Mouse (Mus musculus) forebrain, embryonic 13.5 days (tissue): ENCODE measurements around the gene Gm49369. TPM values are rescaled to one million over a fixed set of nuclear protein-coding genes. Genes with fewer than 3 reads are reported as not detected.

Source experiments
- ATAC-seq: fragments of 200-750 bp; cut with Nextera tagmentation; 2 replicates; pipeline ENCODE4 v1.8.0; 2017
- H3K27ac ChIP-seq: fragments of 300-500 bp; sonication (generic); 2 replicates; pipeline ENCODE4 v1.5.1; 2015; ENCODE audit warnings: inconsistent platforms, mild to moderate bottlenecking, moderate library complexity
- H3K27me3 ChIP-seq: fragments of 300-500 bp; sonication (generic); 2 replicates; pipeline ENCODE4 v1.6.1; 2015; ENCODE audit warnings: mild to moderate bottlenecking, inconsistent platforms
- H3K36me3 ChIP-seq: fragments of 300-500 bp; sonication (generic); 2 replicates; pipeline ENCODE4 v1.6.1; 2015; ENCODE audit warnings: mild to moderate bottlenecking, inconsistent platforms; ENCODE audit not compliant: poor library complexity, severe bottlenecking
- H3K4me1 ChIP-seq: fragments of 300-500 bp; sonication (generic); 2 replicates; pipeline ENCODE4 v1.6.1; 2015; ENCODE audit warnings: inconsistent platforms
- H3K4me2 ChIP-seq: fragments of 300-500 bp; sonication (generic); 2 replicates; pipeline ENCODE4 v1.6.1; 2015; ENCODE audit warnings: inconsistent platforms, mild to moderate bottlenecking, moderate library complexity
- H3K4me3 ChIP-seq: fragments of 300-500 bp; sonication (generic); 2 replicates; pipeline ENCODE4 v1.5.1; 2015; ENCODE audit warnings: mild to moderate bottlenecking, inconsistent platforms
- H3K9ac ChIP-seq: fragments of 300-500 bp; sonication (generic); 2 replicates; pipeline ENCODE4 v1.6.1; 2015; ENCODE audit warnings: mild to moderate bottlenecking, inconsistent platforms
- H3K9me3 ChIP-seq: fragments of 300-500 bp; sonication (generic); replicated peaks from 2 replicates; pipeline ENCODE4 v1.6.1; 2016; ENCODE audit warnings: inconsistent platforms
- WGBS: fragments of 180-500 bp; shearing (Covaris S2); methylation state at CpG from one replicate; pipeline ENCODE4 v1.1.7; 2015; 5-methylcytosine and 5-hydroxymethylcytosine counted together
- polyA plus RNA-seq: library from polyadenylated mRNA; unstranded; fragments of >200 nt; fragmentation: Nextera tagmentation; extraction: Ambion mirVana; gene quantifications from 2 replicates; pipeline ENCODE4 v1.2.1, GENCODE M21; 2015

Gm49369 gene
- polyA plus RNA-seq, 1 experiment from 2014 or later: not detected

- no peak overlapping the region for H3K4me3 ChIP-seq
- ATAC-seq: no peak
- H3K27ac ChIP-seq: no peak overlapping the region
- no peaks in the 10 kb centered on the region for H3K36me3 ChIP-seq
- H3K4me2 ChIP-seq: no peak overlapping the region
- H3K9me3 ChIP-seq: no peaks in the 10 kb centered on the region
- no peak overlapping the region for H3K9ac ChIP-seq
- 0 out of 2 replicates have a peak, but pooled peaks cover 5% of the 10 kb centered on the region for H3K27me3 ChIP-seq
- peaks cover 10% of the 10 kb centered on the region for H3K4me1 ChIP-seq
- 58% methylated on average over 4 of the region's 4 CpGs for WGBS
These were observed 9.1 kb upstream of the Gm49369 start for GRCm38 (mm10) chr7:142391609-142392008.

DNA sequence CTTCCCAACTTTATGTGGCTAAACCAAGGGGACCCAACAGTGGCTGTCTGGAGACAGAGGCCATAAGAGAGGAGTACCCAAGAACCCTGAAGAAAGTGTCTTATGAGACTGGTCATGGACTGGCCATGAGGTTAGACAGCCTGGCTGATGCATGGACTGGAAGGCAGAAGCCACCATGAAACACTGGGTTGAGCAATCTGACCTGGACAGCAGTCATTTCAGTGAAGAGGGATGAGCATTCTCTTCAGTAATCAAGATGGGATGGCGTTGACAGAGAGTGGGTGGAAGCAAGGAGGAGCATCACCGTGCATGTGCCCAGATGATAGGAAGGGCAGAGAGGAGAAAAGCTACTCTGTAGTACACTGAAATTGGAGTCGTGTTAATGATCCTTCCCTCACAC lies 8.6 kb upstream of the Gm49369 start:
- ATAC-seq: no peak
- H3K36me3 ChIP-seq: no peaks in the 10 kb centered on the region
- WGBS: 72% methylated on average over 3 of the region's 3 CpGs
- H3K9ac ChIP-seq: no peak overlapping the region
- H3K4me2 ChIP-seq: no peak overlapping the region
- H3K27ac ChIP-seq: no peak overlapping the region
- no peaks in the 10 kb centered on the region for H3K9me3 ChIP-seq
- H3K27me3 ChIP-seq: 0 out of 2 replicates have a peak, but pooled peaks cover 5% of the 10 kb centered on the region
- peaks cover 15% of the 10 kb centered on the region for H3K4me1 ChIP-seq
- H3K4me3 ChIP-seq: no peak overlapping the region

DNA sequence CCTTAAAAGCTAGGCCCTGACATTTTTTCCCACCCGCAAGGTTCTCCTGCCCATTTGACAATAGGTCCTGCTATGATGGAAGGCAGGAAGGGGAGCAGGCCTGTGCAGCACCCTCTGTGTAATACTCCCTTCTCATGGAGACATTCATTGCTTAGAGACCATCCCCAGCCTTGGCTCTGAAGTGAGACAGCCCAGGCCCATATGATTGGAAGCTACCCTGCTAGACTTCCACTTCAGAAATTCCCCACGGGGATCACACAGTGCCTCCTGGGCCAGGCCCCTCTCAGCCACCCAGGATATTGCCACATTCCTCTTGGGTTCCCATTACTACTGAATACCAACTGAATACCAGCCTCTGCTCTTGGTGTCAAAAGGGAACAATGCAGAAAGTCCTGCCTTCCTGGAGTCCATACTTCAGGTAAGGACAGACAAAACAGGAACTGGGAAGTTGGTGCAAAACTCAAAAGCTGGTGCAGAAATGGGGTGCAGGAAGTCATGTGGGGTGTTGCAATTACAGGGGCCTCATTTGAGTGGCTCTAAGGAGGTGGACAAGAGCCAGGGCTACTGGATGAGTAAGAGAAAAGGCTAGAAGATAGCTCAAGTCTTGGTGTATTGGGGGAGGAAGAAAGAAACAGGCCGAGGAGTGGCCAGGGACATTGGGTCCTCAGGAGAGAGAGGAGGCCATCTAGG lies 7.6 kb upstream of the Gm49369 start:
- Histone ChIP-seq H3K27me3 (0 out of 2 replicates have a peak, but pooled peaks cover 5% of the 10 kb centered on the region), H3K27ac (no peak overlapping the region), H3K4me1 (peaks cover 21% of the 10 kb centered on the region), H3K36me3 (peaks cover 5% of the 10 kb centered on the region; the same call in 1 of the 2 replicates), H3K9ac (no peak overlapping the region), H3K9me3 (no peaks in the 10 kb centered on the region), H3K4me2 (no peak overlapping the region), H3K4me3 (no peak overlapping the region)
- no peak for ATAC-seq
- 83% methylated on average over 3 of the region's 3 CpGs for WGBS

- Histone ChIP-seq H3K27ac (no peak overlapping the region), H3K4me2 (no peak overlapping the region)
These were observed 6.3 kb upstream of the Gm49369 start for GRCm38 (mm10) chr7:142388740-142389139.

GRCm38 (mm10) chr7:142388198-142388597 lies 5.7 kb upstream of the Gm49369 start:
- Histone ChIP-seq H3K4me1 (peaks cover 21% of the 10 kb centered on the region), H3K9ac (no peak overlapping the region), H3K27ac (peak overlapping the region; percentile 37; the same call in 1 of the 2 replicates), H3K4me3 (peak overlapping the region; percentile 87), H3K9me3 (no peaks in the 10 kb centered on the region), H3K4me2 (peak overlapping the region; percentile 90), H3K27me3 (0 out of 2 replicates have a peak, but pooled peaks cover 5% of the 10 kb centered on the region), H3K36me3 (peaks cover 24% of the 10 kb centered on the region)
- 91% methylated on average over 1 of the region's 1 CpGs for WGBS
- ATAC-seq: no peak; the same call in 1 of the 2 replicates

More at GRCm38 (mm10) chr7:142388740-142389139, 6.3 kb upstream of the Gm49369 start:
- Histone ChIP-seq H3K27me3 (0 out of 2 replicates have a peak, but pooled peaks cover 5% of the 10 kb centered on the region), H3K9ac (no peak overlapping the region), H3K4me3 (no peak overlapping the region), H3K9me3 (no peaks in the 10 kb centered on the region), H3K36me3 (peaks cover 19% of the 10 kb centered on the region), H3K4me1 (peaks cover 21% of the 10 kb centered on the region)
- WGBS: 100% methylated on average over 2 of the region's 2 CpGs
- no peak for ATAC-seq

GRCm38 (mm10) chr7:142387419-142388148 lies 5.1 kb upstream of the Gm49369 start, which contains the start of gene Ctsd:
TSS of gene Ctsd (minus strand) at chr7:142388038.
- under 1% methylated on average over 51 of the region's 55 CpGs for WGBS
- H3K27me3 ChIP-seq: 0 out of 2 replicates have a peak, but pooled peaks cover 5% of the 10 kb centered on the region

GRCm38 (mm10) chr7:142386621-142387201 lies 4.2 kb upstream of the Gm49369 start:
- H3K27me3 ChIP-seq: 0 out of 2 replicates have a peak, but pooled peaks cover 5% of the 10 kb centered on the region
- H3K9ac ChIP-seq: peak overlapping the region; percentile 78
- H3K27ac ChIP-seq: peak overlapping the region; percentile 25; the same call in 1 of the 2 replicates
- H3K4me2 ChIP-seq: peak overlapping the region; percentile 90
- H3K9me3 ChIP-seq: no peaks in the 10 kb centered on the region
- H3K4me1 ChIP-seq: peaks cover 21% of the 10 kb centered on the region
- H3K4me3 ChIP-seq: peak overlapping the region; percentile 87
- WGBS: 69% methylated on average over 6 of the region's 6 CpGs
- ATAC-seq: no peak; the same call in 1 of the 2 replicates
- peaks cover 39% of the 10 kb centered on the region for H3K36me3 ChIP-seq

More at GRCm38 (mm10) chr7:142387419-142388148, 5.1 kb upstream of the Gm49369 start, which contains the start of gene Ctsd:
- peaks cover 21% of the 10 kb centered on the region for H3K4me1 ChIP-seq
- peak within 1 kb of the TSS; percentile 37 for H3K27ac ChIP-seq
- peak within 1 kb of the TSS; percentile 87 for H3K4me3 ChIP-seq
- peak within 1 kb of the TSS; percentile 78 for H3K9ac ChIP-seq
- ATAC-seq: peak; percentile 97
- peak within 1 kb of the TSS; percentile 90 for H3K4me2 ChIP-seq
- H3K9me3 ChIP-seq: no peaks in the 10 kb centered on the region
- peaks cover 30% of the 10 kb centered on the region for H3K36me3 ChIP-seq

GRCm38 (mm10) chr7:142385742-142386403 lies 3.4 kb upstream of the Gm49369 start:
- Histone ChIP-seq H3K9ac (no peak overlapping the region), H3K4me2 (peak overlapping the region; percentile 90), H3K4me1 (peaks cover 21% of the 10 kb centered on the region), H3K9me3 (no peaks in the 10 kb centered on the region), H3K4me3 (peak overlapping the region; percentile 87; the same call in 1 of the 2 replicates), H3K36me3 (peaks cover 47% of the 10 kb centered on the region), H3K27me3 (0 out of 2 replicates have a peak, but pooled peaks cover 4% of the 10 kb centered on the region), H3K27ac (no peak overlapping the region)
- ATAC-seq: no peak
- WGBS: 96% methylated on average over 3 of the region's 3 CpGs

- Histone ChIP-seq H3K4me1 (peaks cover 21% of the 10 kb centered on the region), H3K27me3 (no peaks in the 10 kb centered on the region), H3K4me2 (no peak overlapping the region), H3K9me3 (no peaks in the 10 kb centered on the region), H3K36me3 (peaks cover 63% of the 10 kb centered on the region), H3K27ac (no peak overlapping the region), H3K9ac (no peak overlapping the region), H3K4me3 (no peak overlapping the region)
- ATAC-seq: no peak
- WGBS: 88% methylated on average over 10 of the region's 10 CpGs
These were observed 1.8 kb upstream of the Gm49369 start for GRCm38 (mm10) chr7:142384306-142384705.

- H3K27me3 ChIP-seq: no peaks in the 10 kb centered on the region
- no peak overlapping the region for H3K27ac ChIP-seq
- 96% methylated on average over 4 of the region's 4 CpGs for WGBS
- no peak overlapping the region for H3K9ac ChIP-seq
- no peak overlapping the region for H3K4me3 ChIP-seq
- H3K36me3 ChIP-seq: peaks cover 94% of the 10 kb centered on the region
- H3K4me2 ChIP-seq: no peak overlapping the region
- H3K9me3 ChIP-seq: no peaks in the 10 kb centered on the region
- ATAC-seq: no peak
- H3K4me1 ChIP-seq: peaks cover 6% of the 10 kb centered on the region
These were observed 1.3 kb downstream of the Gm49369 start for GRCm38 (mm10) chr7:142381175-142381574.

- Histone ChIP-seq H3K4me3 (no peak overlapping the region), H3K27ac (no peak overlapping the region), H3K36me3 (peaks cover 86% of the 10 kb centered on the region), H3K4me1 (no peaks in the 10 kb centered on the region), H3K9ac (no peak overlapping the region), H3K27me3 (peaks cover 4% of the 10 kb centered on the region; the same call in 1 of the 2 replicates), H3K9me3 (no peaks in the 10 kb centered on the region), H3K4me2 (no peak overlapping the region)
- 86% methylated on average over 6 of the region's 6 CpGs for WGBS
- no peak for ATAC-seq
These were observed 3.3 kb downstream of the Gm49369 start for GRCm38 (mm10) chr7:142379186-142379585.
